Mouse (Mus musculus) cerebellum, postnatal 14 days (tissue): ENCODE measurements around the gene Nckap5.
A peak's percentile ranks its signal among the peaks of the same experiment; 100 is the strongest.

Source experiments
- DNase-seq, 2 experiments: peaks; one replicate each; pipeline ENCODE4 v3.0.0; 2021; ENCODE audit warnings: mixed read lengths in 2 of 2

The Nckap5 gene

GRCm38 (mm10) chr1:125987803-125988202, 842.8 kb downstream of the Nckap5 start:
- no peak for DNase-seq

DNA sequence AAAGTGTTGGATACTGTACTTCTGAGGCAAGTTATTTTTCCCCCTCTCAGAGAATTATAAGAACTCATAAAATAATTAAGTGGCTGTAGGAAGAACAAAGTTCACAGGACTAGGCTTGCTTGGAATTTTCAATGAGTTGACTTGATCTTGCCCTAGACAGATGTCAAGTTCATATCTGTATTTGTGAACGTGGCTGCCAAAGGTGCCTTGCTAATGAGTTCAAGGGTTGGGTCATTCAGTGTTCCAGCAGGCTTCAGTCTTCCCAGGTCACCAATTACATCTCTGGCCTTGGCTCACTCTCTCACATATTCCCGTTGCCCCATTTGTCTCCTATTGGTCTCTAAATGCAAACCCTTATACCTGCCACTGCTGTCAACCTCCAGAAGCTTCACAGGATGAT, 846.0 kb downstream of the Nckap5 start:
- no peak for DNase-seq

GRCm38 (mm10) chr1:125974649-125975048, 856.0 kb downstream of the Nckap5 start:
- no peak for DNase-seq

DNA sequence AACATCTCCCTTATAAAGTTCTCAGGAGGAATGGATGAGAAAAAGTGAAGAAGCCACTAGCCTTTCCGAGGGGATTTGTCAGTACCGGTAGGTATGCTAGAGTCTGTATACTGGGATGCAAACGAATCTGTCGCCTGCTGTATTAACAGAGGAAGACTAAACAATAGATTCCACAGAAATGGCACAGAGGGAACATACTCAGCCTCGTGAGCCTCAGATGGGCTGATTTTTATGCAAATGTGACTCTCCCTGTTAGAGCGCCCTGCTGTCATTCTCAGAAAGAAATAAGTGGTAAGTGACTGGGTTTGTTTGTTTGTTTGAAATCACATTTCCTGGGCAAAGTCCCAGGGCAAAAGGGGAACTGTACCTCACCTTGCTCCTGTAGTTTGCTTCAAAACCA, 858.7 kb downstream of the Nckap5 start:
- DNase-seq = no peak

DNA sequence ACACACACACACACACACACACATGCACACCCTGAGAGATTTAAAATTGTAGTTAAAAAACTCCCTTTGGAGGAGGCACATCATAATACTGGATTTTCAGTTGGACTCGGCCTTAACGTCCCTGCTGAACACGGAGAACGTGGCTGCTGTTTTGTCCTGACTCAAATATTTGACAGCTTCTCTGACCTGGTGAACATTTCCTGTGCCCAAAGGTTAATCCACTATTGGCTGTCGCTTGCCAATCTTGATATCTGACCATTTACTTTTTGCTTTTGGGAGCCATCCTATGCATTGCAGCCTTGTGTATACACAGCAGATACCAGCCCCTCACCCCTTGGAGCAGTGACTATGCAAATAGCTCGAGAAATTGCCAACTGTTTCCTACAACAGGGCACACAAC, 862.9 kb downstream of the Nckap5 start:
- DNase-seq = no peak

GRCm38 (mm10) chr1:125951026-125951425, 879.6 kb downstream of the Nckap5 start:
- no peak for DNase-seq

- no peak for DNase-seq
These were observed 881.5 kb downstream of the Nckap5 start for GRCm38 (mm10) chr1:125949076-125949475.

GRCm38 (mm10) chr1:125945136-125945535, 885.5 kb downstream of the Nckap5 start:
- DNase-seq = peak in 1 of 2 experiments; percentile 3

DNA sequence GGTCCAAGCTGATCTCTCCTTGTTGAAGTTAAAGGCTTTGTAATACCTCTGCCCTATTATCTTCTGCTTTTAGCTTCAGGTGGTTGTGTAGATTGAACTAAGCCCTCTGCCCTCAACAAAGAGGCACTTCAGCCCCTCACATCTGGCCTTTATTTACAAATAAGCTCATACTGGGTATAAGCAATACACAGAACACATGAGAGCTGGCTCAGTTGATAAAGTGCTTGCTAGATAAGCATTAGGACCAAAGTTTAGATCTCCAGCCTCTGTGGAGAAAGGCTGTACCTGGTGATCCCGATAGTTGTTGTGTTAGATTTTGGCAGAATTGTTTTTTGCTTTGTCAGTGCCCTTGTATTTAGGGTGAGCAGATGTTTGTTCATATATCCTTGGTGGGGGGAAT, 887.3 kb downstream of the Nckap5 start:
- DNase-seq = no peak

GRCm38 (mm10) chr1:125925486-125925885, 905.1 kb downstream of the Nckap5 start:
- no peak for DNase-seq

- DNase-seq = no peak
These were observed 907.5 kb downstream of the Nckap5 start for GRCm38 (mm10) chr1:125923062-125923461.

- no peak for DNase-seq
These were observed 909.9 kb downstream of the Nckap5 start for GRCm38 (mm10) chr1:125920696-125921095.

DNA sequence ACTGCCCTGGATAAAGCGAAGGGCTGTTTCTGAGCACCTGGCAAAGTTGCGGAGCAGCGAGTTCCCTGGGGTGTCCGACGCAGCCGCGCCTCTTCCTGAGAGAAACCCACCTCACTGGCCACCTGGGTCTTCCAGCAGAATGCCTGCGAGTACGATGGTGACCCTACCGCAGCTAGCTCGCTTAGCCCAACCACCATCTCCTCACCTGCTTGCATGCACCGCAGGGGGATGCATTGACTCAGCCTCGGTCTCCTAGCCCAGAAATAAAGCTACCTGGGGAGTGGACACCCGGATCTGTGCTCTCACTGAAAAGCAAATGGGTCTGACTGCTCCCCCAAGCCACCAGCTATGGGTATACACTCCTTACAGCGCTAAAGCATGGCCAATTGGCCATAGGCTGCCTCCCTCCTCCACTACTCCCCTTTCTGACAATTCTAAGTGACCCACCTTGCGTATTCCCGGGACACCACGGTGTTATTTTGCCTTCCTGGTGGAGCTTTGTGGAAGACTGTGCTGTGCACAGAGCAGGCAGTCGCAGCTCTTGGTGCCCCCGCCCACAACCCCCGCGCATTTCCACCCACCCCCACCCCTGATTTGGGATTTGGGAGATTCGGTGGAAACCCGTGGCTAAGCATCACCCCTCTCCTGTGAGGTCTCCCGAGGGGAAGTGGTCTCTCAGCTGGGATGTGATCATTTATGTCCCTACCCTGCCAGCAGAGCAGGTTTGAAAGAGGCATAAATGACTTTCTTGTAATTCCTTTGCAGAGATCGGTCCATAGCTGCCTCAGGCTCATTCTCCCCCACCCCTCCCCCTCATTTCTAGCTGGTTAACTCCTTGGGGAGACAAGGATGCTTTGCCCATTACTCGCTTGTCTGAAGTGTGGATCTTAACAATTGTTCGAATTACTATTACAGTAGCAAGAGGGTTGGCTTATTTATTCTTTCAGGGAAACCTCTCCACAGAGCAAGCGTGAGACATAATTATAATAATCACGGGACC, 917.7 kb downstream of the Nckap5 start, which contains the start of gene Lypd1:
TSS of gene Lypd1 (minus strand) at position 501 of the 1,000 bp plus-strand sequence.
- DNase-seq = peak; percentile 3 to 5

GRCm38 (mm10) chr1:125911901-125912445, 918.6 kb downstream of the Nckap5 start:
- peak; percentile 12 to 32 for DNase-seq

GRCm38 (mm10) chr1:125911337-125911900, 919.2 kb downstream of the Nckap5 start:
- peak; percentile 43 to 45 for DNase-seq

DNA sequence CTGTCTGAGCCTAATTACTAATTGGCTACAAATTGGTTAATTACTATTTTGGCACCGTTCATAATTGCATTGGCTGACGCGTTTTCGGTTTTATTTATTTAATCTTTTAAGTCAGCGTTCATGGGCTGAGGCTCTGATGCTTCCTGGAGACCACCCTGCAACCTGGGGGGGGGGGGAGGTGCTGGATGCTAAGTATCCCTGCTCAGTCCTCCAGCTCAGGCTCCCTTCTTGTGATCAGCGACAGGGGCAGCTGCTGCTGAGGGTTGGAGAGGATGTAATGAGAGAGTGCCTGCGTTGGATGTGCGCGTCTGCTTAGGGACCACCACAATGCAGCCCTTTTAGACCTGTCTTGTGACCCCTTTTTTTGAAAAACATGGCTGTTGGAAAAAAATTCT, 919.7 kb downstream of the Nckap5 start:
- DNase-seq = peak in 1 of 2 experiments; percentile 2

DNA sequence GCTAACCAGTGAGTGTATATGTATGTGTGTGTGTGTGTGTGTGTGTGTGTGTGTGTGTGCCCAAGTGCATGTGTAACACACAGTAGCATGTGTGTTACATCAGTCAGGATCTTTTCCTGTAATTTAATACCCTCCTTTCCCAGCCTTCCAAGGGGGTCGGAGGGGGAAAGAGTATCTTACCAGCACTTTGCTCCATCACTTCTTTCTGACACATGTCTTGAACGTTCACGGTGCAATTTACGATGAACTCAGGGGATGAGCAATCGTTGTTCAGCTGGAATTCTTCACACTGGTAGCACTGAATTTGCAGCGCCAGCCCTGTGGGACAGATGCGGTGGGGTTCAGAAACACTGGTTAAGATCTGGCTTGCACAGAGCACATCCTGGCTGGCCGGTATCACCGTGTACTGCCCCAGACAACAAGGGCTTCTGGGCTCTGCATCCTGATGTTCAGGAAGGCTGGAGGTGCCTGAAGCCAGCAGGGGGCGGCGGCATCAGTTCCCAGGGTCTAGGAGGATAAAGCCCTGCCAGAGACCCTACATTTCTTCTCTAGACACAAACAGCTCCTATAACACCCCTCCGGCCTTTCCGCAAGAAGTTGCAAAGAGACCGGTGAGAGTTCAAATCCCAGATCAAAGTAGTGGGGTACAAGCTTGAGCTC, 920.3 kb downstream of the Nckap5 start:
- peak; percentile 10 to 17 for DNase-seq

GRCm38 (mm10) chr1:125893158-125893557, 937.4 kb downstream of the Nckap5 start:
- no peak for DNase-seq

DNA sequence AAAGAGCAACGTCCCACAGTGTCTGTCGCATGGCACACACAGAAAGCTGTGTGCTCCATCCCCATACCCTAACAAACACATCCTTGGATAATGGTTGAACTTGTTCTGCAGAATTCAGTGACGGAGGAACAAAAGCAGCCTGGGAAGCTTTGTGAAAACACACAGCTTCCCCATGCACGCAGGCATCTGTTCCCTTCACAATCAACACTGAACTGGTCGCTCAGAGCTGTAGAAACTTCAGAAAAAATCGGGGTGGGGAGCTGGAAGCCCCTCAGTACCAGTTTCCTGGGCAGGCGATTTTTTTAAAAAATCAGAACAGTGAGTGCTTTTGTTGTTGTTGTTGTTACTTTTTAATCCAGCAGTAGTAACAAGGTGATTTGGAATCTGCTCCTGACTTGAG, 960.5 kb downstream of the Nckap5 start:
- no peak for DNase-seq
